Mouse (Mus musculus) lung, embryonic 15.5 days (tissue): Measurements from ENCODE around the gene CK137956. TPM values are rescaled to one million over a fixed set of nuclear protein-coding genes. Genes with fewer than 3 reads are reported as not detected.

Experiments used
- ATAC-seq: fragments of 200-750 bp; cut with Nextera tagmentation; 2 replicates; pipeline ENCODE4 v1.8.0; 2017; ENCODE audit warnings: moderate number of reproducible peaks, borderline replicate concordance; ENCODE audit not compliant: low FRiP score, low TSS enrichment; ENCODE audit errors: extremely low read depth
- H3K27ac ChIP-seq: fragments of 300-500 bp; sonication (generic); 2 replicates; pipeline ENCODE4 v1.5.1; 2015; ENCODE audit warnings: moderate library complexity, mild to moderate bottlenecking, inconsistent platforms
- H3K27me3 ChIP-seq: fragments of 300-500 bp; sonication (generic); 2 replicates; pipeline ENCODE4 v1.6.1; 2015; ENCODE audit warnings: inconsistent platforms
- H3K36me3 ChIP-seq: fragments of 300-500 bp; sonication (generic); 2 replicates; pipeline ENCODE4 v1.6.1; 2015; ENCODE audit warnings: inconsistent platforms
- H3K4me1 ChIP-seq: fragments of 300-500 bp; sonication (generic); 2 replicates; pipeline ENCODE4 v1.6.1; 2015; ENCODE audit warnings: inconsistent platforms
- H3K4me2 ChIP-seq: fragments of 300-500 bp; sonication (generic); 2 replicates; pipeline ENCODE4 v1.6.1; 2015; ENCODE audit warnings: inconsistent platforms, mild to moderate bottlenecking, moderate library complexity
- H3K4me3 ChIP-seq: fragments of 300-500 bp; sonication (generic); 2 replicates; pipeline ENCODE4 v1.5.1; 2015; ENCODE audit warnings: mild to moderate bottlenecking, inconsistent platforms
- H3K9ac ChIP-seq: fragments of 300-500 bp; sonication (generic); 2 replicates; pipeline ENCODE4 v1.6.1; 2015; ENCODE audit warnings: inconsistent platforms
- H3K9me3 ChIP-seq: fragments of 300-500 bp; sonication (generic); 2 replicates; pipeline ENCODE4 v1.6.1; 2016; ENCODE audit warnings: inconsistent platforms
- WGBS: fragments of 180-500 bp; shearing (Covaris S2); methylation state at CpG from one replicate; pipeline ENCODE4 v1.1.7; 2015; 5-methylcytosine and 5-hydroxymethylcytosine counted together
- polyA plus RNA-seq: library from polyadenylated mRNA; unstranded; fragments of >200 nt; fragmentation: Nextera tagmentation; extraction: Ambion mirVana; gene quantifications from 2 replicates; pipeline ENCODE4 v1.2.1, GENCODE M21; 2015

Gene CK137956
- polyA plus RNA-seq, 1 experiment from 2014 or later, result not detected

DNA sequence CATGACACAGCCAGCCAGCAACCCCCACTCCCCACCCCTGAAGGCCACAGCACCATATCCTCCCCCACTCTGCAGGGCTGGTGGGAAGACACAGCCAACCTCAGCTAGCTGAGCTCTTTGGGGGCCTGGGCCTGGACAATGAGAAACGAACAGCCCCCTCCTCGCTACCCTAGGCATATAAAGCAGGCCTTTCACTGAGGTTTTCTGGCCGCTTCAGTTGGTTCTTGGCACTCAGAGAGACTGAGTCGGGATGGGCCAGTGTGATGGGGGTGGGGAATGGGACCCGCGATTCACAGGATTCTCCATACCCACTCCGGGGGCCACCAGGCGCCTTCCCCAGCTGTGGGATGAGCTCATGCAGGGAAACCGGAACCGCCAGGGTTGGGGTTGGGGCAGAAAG is 15.1 kb upstream of the CK137956 start:
- Histone ChIP-seq H3K4me2 (no peak overlapping the region), H3K36me3 (no peaks in the 10 kb centered on the region), H3K4me3 (no peak overlapping the region), H3K9ac (no peak overlapping the region), H3K27me3 (peaks cover 69% of the 10 kb centered on the region), H3K9me3 (no peaks in the 10 kb centered on the region), H3K27ac (no peak overlapping the region), H3K4me1 (peaks cover 8% of the 10 kb centered on the region; the same call in 1 of the 2 replicates)
- 19% methylated on average over 10 of the region's 10 CpGs for WGBS
- ATAC-seq, result no peak

DNA sequence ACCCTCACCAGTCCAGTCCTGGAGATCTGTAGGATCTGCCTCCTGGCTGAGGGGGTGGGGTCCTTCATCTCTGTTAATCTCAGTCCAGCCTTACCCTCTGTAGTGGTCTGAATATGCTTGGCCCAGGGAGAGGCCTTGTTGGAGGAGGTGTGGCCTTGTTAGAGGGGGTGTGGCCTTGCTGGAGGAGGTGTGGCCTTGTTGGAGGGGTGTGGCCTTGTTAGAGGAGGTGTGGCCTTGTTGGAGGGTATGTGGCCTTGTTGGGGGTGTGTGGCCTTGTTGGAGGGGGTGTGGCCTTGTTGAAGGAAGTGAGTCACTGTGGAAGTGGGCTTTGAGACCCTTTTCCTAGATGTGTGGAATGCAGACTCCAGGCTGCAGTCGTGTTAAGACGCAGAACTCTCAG is 13.7 kb upstream of the CK137956 start:
- H3K36me3 ChIP-seq, result no peaks in the 10 kb centered on the region
- peaks cover 54% of the 10 kb centered on the region for H3K27me3 ChIP-seq
- H3K4me3 ChIP-seq, result no peak overlapping the region
- no peak overlapping the region for H3K9ac ChIP-seq
- H3K4me2 ChIP-seq, result no peak overlapping the region
- 88% methylated on average over 2 of the region's 2 CpGs for WGBS
- H3K27ac ChIP-seq, result no peak overlapping the region
- peaks cover 8% of the 10 kb centered on the region; the same call in 1 of the 2 replicates for H3K4me1 ChIP-seq
- no peak for ATAC-seq
- H3K9me3 ChIP-seq, result no peaks in the 10 kb centered on the region

GRCm38 (mm10) chr4:127981125-127981524 is 10.4 kb upstream of the CK137956 start:
- H3K27ac ChIP-seq, result no peak overlapping the region
- H3K27me3 ChIP-seq, result peaks cover 21% of the 10 kb centered on the region
- no peak overlapping the region for H3K4me2 ChIP-seq
- 78% methylated on average over 6 of the region's 6 CpGs for WGBS
- no peaks in the 10 kb centered on the region for H3K9me3 ChIP-seq
- no peak for ATAC-seq
- no peak overlapping the region for H3K4me3 ChIP-seq
- no peak overlapping the region for H3K9ac ChIP-seq
- no peaks in the 10 kb centered on the region for H3K4me1 ChIP-seq
- H3K36me3 ChIP-seq, result no peaks in the 10 kb centered on the region

GRCm38 (mm10) chr4:127972976-127973375 is 2.2 kb upstream of the CK137956 start:
- Histone ChIP-seq H3K9ac (no peak overlapping the region), H3K27ac (no peak overlapping the region), H3K4me3 (no peak overlapping the region), H3K4me2 (no peak overlapping the region), H3K4me1 (no peaks in the 10 kb centered on the region), H3K27me3 (peaks cover 45% of the 10 kb centered on the region), H3K36me3 (no peaks in the 10 kb centered on the region), H3K9me3 (no peaks in the 10 kb centered on the region)
- no peak for ATAC-seq
- WGBS, result 77% methylated on average over 3 of the region's 3 CpGs

DNA sequence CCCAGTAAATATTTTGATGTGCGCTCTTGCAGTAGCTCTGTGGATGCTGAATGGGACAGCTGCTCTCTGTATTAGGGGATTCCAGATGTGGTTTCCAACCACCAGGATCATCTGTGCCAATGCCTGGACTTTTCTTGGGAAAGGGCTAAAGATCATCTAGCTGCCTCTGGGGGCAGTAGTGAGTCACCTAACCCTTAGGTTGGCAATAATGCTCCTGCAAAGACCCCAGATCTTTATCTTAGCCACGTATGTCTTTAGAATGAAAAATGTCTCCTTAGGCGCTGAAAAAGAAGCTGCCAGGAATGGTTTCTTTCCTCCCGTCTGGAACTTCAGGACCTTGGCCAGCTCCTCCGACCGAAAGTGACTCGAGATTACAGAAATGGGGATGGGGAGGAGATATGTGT is 731 bp downstream of the CK137956 start:
- Histone ChIP-seq H3K9me3 (no peaks in the 10 kb centered on the region), H3K4me3 (no peak overlapping the region), H3K36me3 (no peaks in the 10 kb centered on the region), H3K9ac (no peak overlapping the region), H3K4me1 (no peaks in the 10 kb centered on the region), H3K27ac (no peak overlapping the region), H3K27me3 (peaks cover 45% of the 10 kb centered on the region), H3K4me2 (no peak overlapping the region)
- ATAC-seq, result no peak
- 7% methylated on average over 7 of the region's 7 CpGs for WGBS

DNA sequence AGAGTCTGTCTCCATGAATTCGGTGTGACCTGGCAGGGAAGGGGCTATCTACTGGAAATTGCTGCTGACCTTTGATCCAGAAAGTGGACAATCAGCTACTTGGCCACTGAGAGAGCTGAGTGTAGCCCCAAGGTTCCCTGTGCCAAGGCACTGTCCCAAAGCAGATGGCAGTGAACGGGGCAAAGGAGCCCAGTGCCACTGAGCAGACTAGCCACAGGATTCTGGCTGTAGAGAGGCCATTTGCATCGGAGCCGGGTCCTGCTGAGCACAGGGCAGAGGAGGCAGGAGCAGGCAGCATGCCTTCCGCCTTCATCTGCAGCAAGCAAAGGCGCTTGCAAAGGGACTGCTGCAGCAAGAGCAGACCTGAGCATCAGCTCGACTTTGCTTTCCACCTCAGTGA is 1.6 kb downstream of the CK137956 start:
- no peak overlapping the region for H3K4me2 ChIP-seq
- no peak overlapping the region for H3K4me3 ChIP-seq
- H3K9ac ChIP-seq, result no peak overlapping the region
- no peak for ATAC-seq
- no peaks in the 10 kb centered on the region for H3K4me1 ChIP-seq
- H3K27ac ChIP-seq, result no peak overlapping the region
- H3K27me3 ChIP-seq, result peaks cover 45% of the 10 kb centered on the region
- 9% methylated on average over 7 of the region's 7 CpGs for WGBS
- H3K9me3 ChIP-seq, result no peaks in the 10 kb centered on the region
- no peaks in the 10 kb centered on the region for H3K36me3 ChIP-seq

DNA sequence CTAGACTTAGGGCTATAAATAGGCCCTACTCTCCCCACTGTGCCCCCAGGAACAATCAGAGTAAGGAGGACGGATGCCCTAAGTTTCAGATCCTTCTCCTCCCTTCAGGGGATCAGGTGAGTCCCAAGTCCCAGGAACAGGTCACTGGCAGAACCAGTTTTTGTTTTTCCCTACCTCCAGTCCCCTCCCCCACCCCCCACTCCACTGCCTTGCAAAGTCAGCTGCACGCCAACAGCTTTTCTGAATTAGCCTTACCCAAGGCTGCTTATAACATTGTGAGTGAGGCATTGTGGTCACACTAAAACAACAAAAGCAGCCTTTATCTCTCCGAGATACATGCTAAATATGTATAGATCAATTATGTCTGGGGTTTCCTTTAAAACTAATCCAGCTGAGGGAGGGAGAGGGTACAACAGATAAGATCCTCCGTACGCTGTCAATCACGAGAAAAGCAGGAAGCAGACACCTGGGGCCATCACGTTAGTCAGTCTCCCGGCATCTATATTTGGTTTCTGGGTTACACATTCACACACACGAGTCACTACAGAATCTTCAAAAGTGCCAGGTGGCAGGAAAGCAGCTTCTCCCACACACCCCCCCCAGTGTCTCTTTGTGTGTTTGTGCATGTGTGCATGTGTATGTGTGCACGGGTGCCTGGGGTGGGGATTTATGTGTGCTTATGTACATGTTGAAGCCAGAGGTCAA is 17.6 kb downstream of the CK137956 start:
- no peak overlapping the region for H3K9ac ChIP-seq
- H3K4me3 ChIP-seq, result no peak overlapping the region
- no peaks in the 10 kb centered on the region for H3K36me3 ChIP-seq
- no peaks in the 10 kb centered on the region for H3K4me1 ChIP-seq
- ATAC-seq, result no peak
- H3K4me2 ChIP-seq, result no peak overlapping the region
- WGBS, result 31% methylated on average over 10 of the region's 10 CpGs
- no peaks in the 10 kb centered on the region for H3K9me3 ChIP-seq
- H3K27ac ChIP-seq, result no peak overlapping the region
- no peaks in the 10 kb centered on the region for H3K27me3 ChIP-seq

DNA sequence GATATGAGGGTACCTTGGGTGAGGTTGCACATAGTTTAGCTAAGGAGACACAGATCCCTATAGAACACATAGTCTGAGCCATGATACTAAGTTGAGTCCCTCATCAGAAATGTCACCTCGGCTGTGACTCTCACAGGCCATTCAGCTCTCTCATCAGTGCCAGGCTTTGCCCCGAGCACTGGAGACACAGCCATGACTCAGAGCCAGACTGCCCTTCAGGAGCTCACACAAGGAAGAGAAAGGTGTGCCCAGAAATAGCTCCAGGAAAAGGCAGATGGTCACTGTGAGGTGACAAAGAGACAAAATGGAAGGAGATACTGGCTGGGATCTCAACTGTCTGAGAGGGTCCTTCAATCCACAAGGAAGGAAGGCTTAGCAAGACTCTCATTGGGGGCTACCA is 23.1 kb downstream of the CK137956 start:
- no peak overlapping the region for H3K4me2 ChIP-seq
- no peak overlapping the region for H3K27ac ChIP-seq
- H3K9ac ChIP-seq, result no peak overlapping the region
- no peak overlapping the region for H3K4me3 ChIP-seq
- ATAC-seq, result no peak
- 71% methylated on average over 2 of the region's 2 CpGs for WGBS
- no peaks in the 10 kb centered on the region for H3K9me3 ChIP-seq
- no peaks in the 10 kb centered on the region for H3K4me1 ChIP-seq
- H3K36me3 ChIP-seq, result no peaks in the 10 kb centered on the region
- H3K27me3 ChIP-seq, result no peaks in the 10 kb centered on the region

- Histone ChIP-seq H3K36me3 (no peaks in the 10 kb centered on the region), H3K9me3 (no peaks in the 10 kb centered on the region), H3K27ac (no peak overlapping the region), H3K9ac (no peak overlapping the region), H3K4me3 (no peak overlapping the region), H3K27me3 (no peaks in the 10 kb centered on the region), H3K4me1 (no peaks in the 10 kb centered on the region), H3K4me2 (no peak overlapping the region)
- WGBS, result 82% methylated on average over 7 of the region's 7 CpGs
- ATAC-seq, result no peak
These were observed 33.3 kb downstream of the CK137956 start for GRCm38 (mm10) chr4:127937474-127937873.

DNA sequence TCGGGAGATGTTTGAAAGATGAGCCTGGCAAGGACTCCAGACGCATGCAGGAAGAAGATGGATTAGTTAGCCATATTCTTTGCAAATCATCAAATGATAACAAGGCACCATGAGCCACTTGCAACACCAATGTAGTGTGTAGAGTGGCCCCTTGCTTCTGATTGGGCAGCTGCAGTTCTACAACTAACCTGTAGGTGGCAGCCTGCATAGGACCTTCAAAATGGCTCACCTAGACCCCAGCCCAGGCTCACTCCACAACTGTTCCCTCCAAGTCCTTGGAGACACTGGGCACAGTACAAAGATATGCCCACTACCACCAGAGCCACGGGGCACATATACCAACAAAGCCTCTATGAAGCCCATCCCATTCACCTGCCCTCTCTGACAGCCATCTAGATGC is 35.4 kb downstream of the CK137956 start:
- H3K9me3 ChIP-seq, result no peaks in the 10 kb centered on the region
- no peaks in the 10 kb centered on the region for H3K36me3 ChIP-seq
- H3K4me2 ChIP-seq, result no peak overlapping the region
- no peak overlapping the region for H3K27ac ChIP-seq
- WGBS, result 39% methylated on average over 3 of the region's 3 CpGs
- no peaks in the 10 kb centered on the region for H3K4me1 ChIP-seq
- no peak overlapping the region for H3K9ac ChIP-seq
- no peak for ATAC-seq
- H3K4me3 ChIP-seq, result no peak overlapping the region
- H3K27me3 ChIP-seq, result no peaks in the 10 kb centered on the region

GRCm38 (mm10) chr4:127913551-127913950 is 57.2 kb downstream of the CK137956 start:
- H3K27me3 ChIP-seq, result no peaks in the 10 kb centered on the region
- no peak overlapping the region for H3K4me3 ChIP-seq
- WGBS, result 78% methylated on average over 7 of the region's 7 CpGs
- no peaks in the 10 kb centered on the region for H3K9me3 ChIP-seq
- ATAC-seq, result no peak
- no peaks in the 10 kb centered on the region for H3K36me3 ChIP-seq
- no peaks in the 10 kb centered on the region for H3K4me1 ChIP-seq
- no peak overlapping the region for H3K27ac ChIP-seq
- H3K9ac ChIP-seq, result no peak overlapping the region
- H3K4me2 ChIP-seq, result no peak overlapping the region

GRCm38 (mm10) chr4:127907151-127907550 is 63.6 kb downstream of the CK137956 start:
- Histone ChIP-seq H3K36me3 (no peaks in the 10 kb centered on the region), H3K9me3 (no peaks in the 10 kb centered on the region), H3K27ac (no peak overlapping the region), H3K4me1 (no peaks in the 10 kb centered on the region), H3K27me3 (no peaks in the 10 kb centered on the region), H3K9ac (no peak overlapping the region), H3K4me2 (no peak overlapping the region), H3K4me3 (no peak overlapping the region)
- 66% methylated on average over 8 of the region's 8 CpGs for WGBS
- ATAC-seq, result no peak

DNA sequence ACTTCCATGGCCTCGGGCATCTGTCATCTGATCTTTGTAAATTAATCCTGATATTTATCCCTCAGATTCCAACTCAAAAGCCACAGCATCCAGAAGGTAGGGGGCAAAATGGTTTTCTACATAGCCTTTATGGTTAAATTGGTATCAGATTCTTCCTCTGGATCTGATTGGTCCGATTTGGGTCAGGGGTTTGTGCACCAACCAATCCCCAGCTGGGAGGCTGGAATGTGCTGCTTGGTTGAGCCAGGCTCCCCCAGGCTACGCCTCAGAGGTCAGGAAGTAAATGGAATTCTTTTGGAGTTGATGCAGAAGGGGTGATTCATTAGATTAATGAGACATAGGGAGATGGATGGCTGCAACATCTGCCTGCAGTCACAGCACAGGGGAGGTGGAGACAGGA is 66.8 kb downstream of the CK137956 start:
- no peaks in the 10 kb centered on the region for H3K36me3 ChIP-seq
- no peaks in the 10 kb centered on the region for H3K4me1 ChIP-seq
- no peak overlapping the region for H3K9ac ChIP-seq
- H3K4me3 ChIP-seq, result no peak overlapping the region
- no peaks in the 10 kb centered on the region for H3K9me3 ChIP-seq
- H3K4me2 ChIP-seq, result no peak overlapping the region
- ATAC-seq, result no peak
- 63% methylated on average over 3 of the region's 3 CpGs for WGBS
- H3K27ac ChIP-seq, result no peak overlapping the region
- no peaks in the 10 kb centered on the region for H3K27me3 ChIP-seq
